Mouse (Mus musculus): ENCODE results near the gene Edaradd. TPM values are rescaled to one million over a fixed set of nuclear protein-coding genes. Genes with fewer than 3 reads are reported as not detected.

Gene Edaradd
- polyA plus RNA-seq, 1 experiment, result 2.6 TPM

DNA sequence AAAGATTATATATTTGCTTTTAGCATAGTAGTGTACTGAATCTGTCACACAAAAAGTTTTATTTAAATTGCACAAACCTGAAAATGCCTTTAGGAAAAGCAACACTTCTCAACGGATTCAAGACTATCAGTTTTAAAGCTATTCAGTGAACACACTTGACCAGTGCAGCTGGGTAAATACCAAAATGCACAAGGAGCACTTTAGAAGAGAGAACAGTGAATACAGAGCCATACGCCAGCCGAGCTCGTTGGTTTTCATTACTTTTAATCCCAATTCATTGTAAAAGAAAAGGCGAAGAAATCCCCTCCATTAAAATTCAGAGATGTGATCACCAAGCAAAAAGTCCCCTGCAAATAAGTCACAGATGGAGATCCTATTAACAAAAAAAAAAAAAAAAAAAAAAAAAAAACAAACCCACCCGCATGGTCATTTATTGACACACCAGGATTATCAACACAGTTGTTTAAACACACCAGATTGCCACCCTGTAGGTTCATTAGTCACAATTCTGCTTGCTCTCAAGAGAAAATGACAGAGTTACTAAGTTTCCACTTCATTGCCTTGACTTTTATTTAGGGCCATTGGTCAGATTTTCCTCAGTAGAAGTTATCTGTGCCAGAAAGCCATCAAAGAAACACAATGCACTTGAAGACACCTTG is 39.4 kb upstream of the Edaradd start:
- Histone ChIP-seq H3K4me1 (ENCODE audit: control insufficient read depth, insufficient read depth, low read length) (peaks cover 3% of the 10 kb centered on the region; the same call in 1 of the 2 replicates), H3K4me3 (replicated peaks; ENCODE audit: control insufficient read depth, low read depth, low read length) (no peak overlapping the region), H3K27ac (ENCODE audit: control insufficient read depth, insufficient read depth, low read depth, low read length, poor library complexity) (no peak overlapping the region)
- WGBS, result 81% methylated on average over 6 of the region's 6 CpGs
- no peak for TF ChIP-seq POLR2A (IDR thresholded peaks at IDR 0.05; ENCODE audit: borderline replicate concordance, control insufficient read depth, low read depth, low read length)
- TF ChIP-seq CTCF (IDR thresholded peaks at IDR 0.05; ENCODE audit: control insufficient read depth, insufficient read depth, low read length), result no peak

- 66% methylated on average over 3 of the region's 3 CpGs for WGBS
- TF ChIP-seq POLR2A (IDR thresholded peaks at IDR 0.05; ENCODE audit: borderline replicate concordance, control insufficient read depth, low read depth, low read length), result no peak
- no peak for TF ChIP-seq CTCF (IDR thresholded peaks at IDR 0.05; ENCODE audit: control insufficient read depth, insufficient read depth, low read length)
- peaks cover 3% of the 10 kb centered on the region; the same call in 1 of the 2 replicates for H3K4me1 ChIP-seq (ENCODE audit: control insufficient read depth, insufficient read depth, low read length)
- H3K4me3 ChIP-seq (replicated peaks; ENCODE audit: control insufficient read depth, low read depth, low read length), result no peak overlapping the region
- no peak overlapping the region for H3K27ac ChIP-seq (ENCODE audit: control insufficient read depth, insufficient read depth, low read depth, low read length, poor library complexity)
Observed at GRCm38 (mm10) chr13:12559044-12559443, 38.8 kb upstream of the Edaradd start.

- no peak overlapping the region for H3K4me3 ChIP-seq (replicated peaks; ENCODE audit: control insufficient read depth, low read depth, low read length)
- no peak overlapping the region for H3K27ac ChIP-seq (ENCODE audit: control insufficient read depth, insufficient read depth, low read depth, low read length, poor library complexity)
- WGBS, result 63% methylated on average over 4 of the region's 4 CpGs
- no peak for TF ChIP-seq POLR2A (IDR thresholded peaks at IDR 0.05; ENCODE audit: borderline replicate concordance, control insufficient read depth, low read depth, low read length)
- TF ChIP-seq CTCF (IDR thresholded peaks at IDR 0.05; ENCODE audit: control insufficient read depth, insufficient read depth, low read length), result no peak
- H3K4me1 ChIP-seq (ENCODE audit: control insufficient read depth, insufficient read depth, low read length), result no peaks in the 10 kb centered on the region; the same call in 1 of the 2 replicates
Observed at GRCm38 (mm10) chr13:12554211-12554610, 34.0 kb upstream of the Edaradd start.

DNA sequence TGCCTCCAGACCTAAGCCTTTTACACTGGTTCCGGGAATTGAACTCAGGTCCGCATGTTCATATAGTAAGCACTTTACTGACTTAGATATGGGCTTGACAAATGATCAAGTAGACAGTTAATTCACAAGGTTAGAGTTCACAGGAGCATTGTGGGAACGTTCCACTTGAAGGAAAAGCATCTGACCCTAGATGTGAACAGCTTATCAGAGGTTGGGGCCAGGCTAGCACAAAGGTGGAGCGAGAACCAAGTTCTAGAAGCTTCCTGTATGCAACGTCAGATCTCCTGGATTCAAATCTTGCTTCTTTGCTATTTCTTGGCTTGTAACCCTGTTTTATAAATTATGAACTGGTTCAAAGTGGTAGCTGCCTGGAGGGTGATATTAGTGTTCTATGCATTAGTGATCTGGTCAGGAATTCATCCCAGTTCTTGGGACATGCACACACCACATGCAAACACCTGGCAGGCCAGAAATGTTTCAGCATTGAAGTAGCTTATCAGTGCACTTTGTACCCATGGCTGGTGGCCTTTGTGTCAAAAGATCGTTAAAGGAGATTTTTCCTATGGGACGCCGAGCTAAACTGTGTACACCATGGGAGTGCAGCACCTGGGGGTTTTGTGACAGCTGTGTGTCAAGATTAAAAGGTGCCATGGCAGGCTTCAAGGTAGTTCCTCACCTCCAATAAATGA is 23.8 kb upstream of the Edaradd start:
- Histone ChIP-seq H3K4me3 (replicated peaks; ENCODE audit: control insufficient read depth, low read depth, low read length) (no peak overlapping the region), H3K27ac (ENCODE audit: control insufficient read depth, insufficient read depth, low read depth, low read length, poor library complexity) (no peak overlapping the region), H3K4me1 (ENCODE audit: control insufficient read depth, insufficient read depth, low read length) (peaks cover 3% of the 10 kb centered on the region; the same call in 1 of the 2 replicates)
- no peak for TF ChIP-seq POLR2A (IDR thresholded peaks at IDR 0.05; ENCODE audit: borderline replicate concordance, control insufficient read depth, low read depth, low read length)
- TF ChIP-seq CTCF (IDR thresholded peaks at IDR 0.05; ENCODE audit: control insufficient read depth, insufficient read depth, low read length), result no peak
- WGBS, result 87% methylated on average over 8 of the region's 8 CpGs

DNA sequence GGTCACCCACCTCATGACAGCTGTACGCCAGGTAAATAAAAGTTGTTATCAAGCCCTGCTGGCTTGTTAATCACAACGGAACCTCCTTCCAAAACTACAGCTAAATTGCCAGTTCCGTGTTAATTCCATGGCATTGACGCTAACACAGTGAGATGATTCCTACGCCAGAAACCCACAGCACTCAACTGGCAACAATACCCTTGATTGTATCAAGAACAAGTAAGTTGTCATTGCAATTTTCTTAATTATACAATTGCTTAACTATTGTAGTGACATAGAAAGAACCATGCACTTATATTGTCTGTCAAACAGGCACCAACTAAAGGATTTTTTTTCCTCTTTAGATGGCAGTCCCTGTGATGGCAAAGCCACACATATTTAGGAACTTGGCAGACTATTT is 23.0 kb upstream of the Edaradd start:
- Histone ChIP-seq H3K4me3 (replicated peaks; ENCODE audit: control insufficient read depth, low read depth, low read length) (no peak overlapping the region), H3K4me1 (ENCODE audit: control insufficient read depth, insufficient read depth, low read length) (peaks cover 3% of the 10 kb centered on the region; the same call in 1 of the 2 replicates), H3K27ac (ENCODE audit: control insufficient read depth, insufficient read depth, low read depth, low read length, poor library complexity) (no peak overlapping the region)
- TF ChIP-seq CTCF (IDR thresholded peaks at IDR 0.05; ENCODE audit: control insufficient read depth, insufficient read depth, low read length), result no peak
- no peak for TF ChIP-seq POLR2A (IDR thresholded peaks at IDR 0.05; ENCODE audit: borderline replicate concordance, control insufficient read depth, low read depth, low read length)
- 87% methylated on average over 5 of the region's 5 CpGs for WGBS

DNA sequence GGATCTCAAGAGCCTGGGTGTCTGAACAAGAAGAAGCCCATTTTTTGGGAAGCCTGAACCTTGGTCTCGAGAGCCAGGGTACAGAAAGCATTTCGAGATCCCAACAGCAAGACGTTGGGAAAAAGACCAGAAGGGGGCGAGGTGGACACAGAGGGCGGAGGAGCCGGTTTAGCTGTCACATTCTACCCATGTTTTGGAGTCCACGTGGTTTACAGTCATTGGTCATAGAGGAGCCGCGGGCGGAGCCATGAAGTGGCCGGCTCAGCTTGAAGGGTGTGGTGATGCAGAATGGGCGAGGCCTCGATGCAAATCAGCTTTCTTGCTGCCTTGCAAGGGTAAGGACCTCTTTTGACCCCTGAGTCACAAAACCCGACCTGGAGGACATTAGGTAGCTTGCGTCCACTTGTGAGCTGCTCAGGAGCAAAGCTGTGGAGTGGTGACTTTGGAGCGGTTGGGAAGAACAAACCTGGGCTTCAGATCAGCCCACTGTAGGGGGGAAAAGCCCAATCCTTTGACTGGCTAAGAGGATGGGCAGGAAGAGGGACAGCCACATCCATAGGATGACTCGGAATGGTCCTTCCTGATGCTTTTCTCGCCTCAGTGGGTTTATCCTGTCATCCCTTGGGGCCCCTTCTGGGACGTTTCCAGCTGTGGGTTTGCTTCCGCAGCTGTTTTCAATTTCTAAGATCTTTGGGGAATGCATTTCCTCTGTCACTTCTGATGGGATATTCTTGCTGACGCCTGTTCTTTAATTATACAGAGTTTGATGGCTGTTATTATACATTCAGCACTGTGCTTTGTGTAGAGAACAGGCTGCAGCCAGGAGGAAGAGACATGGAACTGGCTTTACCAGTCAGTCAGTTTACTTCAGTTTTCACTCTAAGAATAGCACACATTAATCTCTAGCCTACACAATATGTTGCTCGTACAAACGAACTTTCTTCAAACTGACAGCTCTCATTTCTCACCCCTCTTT is 22.1 kb upstream of the Edaradd start:
- no peak for TF ChIP-seq POLR2A (IDR thresholded peaks at IDR 0.05; ENCODE audit: borderline replicate concordance, control insufficient read depth, low read depth, low read length)
- TF ChIP-seq CTCF (IDR thresholded peaks at IDR 0.05; ENCODE audit: control insufficient read depth, insufficient read depth, low read length), result no peak
- Histone ChIP-seq H3K27ac (ENCODE audit: control insufficient read depth, insufficient read depth, low read depth, low read length, poor library complexity) (no peak overlapping the region), H3K4me3 (replicated peaks; ENCODE audit: control insufficient read depth, low read depth, low read length) (no peak overlapping the region), H3K4me1 (ENCODE audit: control insufficient read depth, insufficient read depth, low read length) (peaks cover 3% of the 10 kb centered on the region; the same call in 1 of the 2 replicates)
- WGBS, result 8% methylated on average over 23 of the region's 23 CpGs

DNA sequence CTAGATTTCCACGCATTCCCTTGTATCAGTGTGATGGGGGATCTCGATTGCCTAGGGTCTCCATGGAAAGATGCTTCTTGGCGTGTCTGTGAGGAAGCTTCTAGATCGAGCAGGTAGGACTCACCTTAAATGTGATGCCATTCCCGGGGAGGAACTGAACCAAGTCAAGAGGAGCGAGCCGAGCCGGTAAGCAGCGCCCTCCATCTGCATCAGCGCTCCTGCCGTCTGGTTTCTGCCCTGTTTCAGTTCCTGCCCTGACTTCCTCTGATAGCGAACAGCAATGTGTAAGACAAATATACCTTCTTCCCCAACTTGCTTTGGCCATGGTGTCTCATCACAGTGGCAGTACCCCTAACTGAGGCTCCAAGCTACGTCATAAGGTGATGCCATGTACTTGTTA is 19.9 kb upstream of the Edaradd start:
- 57% methylated on average over 13 of the region's 13 CpGs for WGBS
- Histone ChIP-seq H3K27ac (ENCODE audit: control insufficient read depth, insufficient read depth, low read depth, low read length, poor library complexity) (no peak overlapping the region), H3K4me3 (replicated peaks; ENCODE audit: control insufficient read depth, low read depth, low read length) (no peak overlapping the region), H3K4me1 (ENCODE audit: control insufficient read depth, insufficient read depth, low read length) (peaks cover 3% of the 10 kb centered on the region; the same call in 1 of the 2 replicates)
- no peak; the same call in 1 of the 2 replicates for TF ChIP-seq CTCF (IDR thresholded peaks at IDR 0.05; ENCODE audit: control insufficient read depth, insufficient read depth, low read length)
- no peak for TF ChIP-seq POLR2A (IDR thresholded peaks at IDR 0.05; ENCODE audit: borderline replicate concordance, control insufficient read depth, low read depth, low read length)
